Mouse (Mus musculus): ENCODE results near the gene Tgif1. TPM values are rescaled to one million over a fixed set of nuclear protein-coding genes. Genes with fewer than 3 reads are reported as not detected.
"Not testable (repeated sequence)": the region's sequence is repeated elsewhere in the genome, so short reads cannot be mapped to it uniquely, and the experiment has no call there.

The Tgif1 gene
- total RNA-seq, 2 experiments from 2014 or later = 79.0 to 81.1 TPM

DNA sequence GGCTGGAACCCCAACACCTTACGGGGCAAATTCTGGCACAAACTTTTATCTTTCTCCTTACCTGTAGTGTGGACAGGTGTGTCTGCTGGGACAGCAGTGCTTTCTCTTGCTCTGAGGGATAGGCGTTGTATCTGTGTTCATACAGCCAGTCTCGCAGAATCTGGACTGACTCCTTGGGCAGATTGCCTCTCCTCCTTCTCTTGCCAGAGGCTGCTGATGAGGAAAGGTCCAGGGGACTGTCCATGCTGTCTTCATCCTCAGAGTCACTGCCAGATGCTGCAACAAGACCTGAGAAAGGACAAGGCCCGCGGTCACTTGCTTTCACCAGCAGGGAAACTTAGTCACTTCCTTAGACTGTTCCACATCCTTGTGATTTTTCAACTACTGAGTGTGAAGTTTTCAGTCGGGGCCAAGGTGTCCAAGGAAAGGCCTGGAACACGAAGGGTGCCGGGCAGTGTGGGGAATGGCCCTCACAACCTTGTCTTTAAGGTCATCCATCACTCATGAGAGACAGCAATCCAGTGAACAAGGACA, 7.2 kb downstream of the Tgif1 start:
- DNase-seq (ENCODE audit: low spot score in 2 of 2) = no peak

DNA sequence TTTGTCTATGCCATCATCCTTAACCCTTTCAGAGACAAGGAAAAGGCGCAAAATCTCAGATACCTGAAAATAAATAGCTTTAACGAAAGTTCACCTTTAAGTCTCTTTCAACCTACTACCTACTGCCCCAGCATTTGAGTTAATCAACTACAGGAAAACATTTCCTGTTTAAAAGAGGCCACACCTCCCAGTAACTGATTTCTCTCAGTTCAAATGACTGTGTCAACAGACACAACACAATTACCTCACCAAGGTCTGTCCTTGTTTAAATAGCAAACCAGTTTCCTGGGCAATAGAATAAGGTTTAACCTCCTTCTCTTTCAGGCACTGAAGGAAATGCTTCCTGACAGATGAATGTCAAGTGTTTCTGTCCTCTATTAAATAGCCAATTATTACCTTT, 7.8 kb downstream of the Tgif1 start:
- DNase-seq (ENCODE audit: low spot score in 2 of 2) = no peak

DNA sequence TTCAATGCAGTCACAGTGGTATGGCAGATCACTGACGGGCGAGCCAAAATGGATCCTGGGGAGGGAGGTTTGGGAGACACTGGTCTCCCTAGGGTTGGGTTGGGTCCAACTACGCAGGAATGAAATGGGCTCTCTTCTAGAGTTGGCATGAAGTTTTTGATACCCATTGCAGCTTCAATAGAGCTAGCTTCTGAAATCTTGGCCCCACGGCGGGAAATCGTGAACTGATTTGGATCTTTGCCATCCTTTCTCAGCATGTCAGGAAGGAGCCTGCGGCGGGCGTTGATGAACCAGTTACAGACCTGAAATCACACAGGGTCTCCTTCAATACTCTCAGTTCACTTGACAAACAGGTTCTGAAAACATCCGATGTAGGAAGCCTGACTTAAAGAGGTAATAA, 8.4 kb downstream of the Tgif1 start:
- no peak for DNase-seq (ENCODE audit: low spot score in 2 of 2)

DNA sequence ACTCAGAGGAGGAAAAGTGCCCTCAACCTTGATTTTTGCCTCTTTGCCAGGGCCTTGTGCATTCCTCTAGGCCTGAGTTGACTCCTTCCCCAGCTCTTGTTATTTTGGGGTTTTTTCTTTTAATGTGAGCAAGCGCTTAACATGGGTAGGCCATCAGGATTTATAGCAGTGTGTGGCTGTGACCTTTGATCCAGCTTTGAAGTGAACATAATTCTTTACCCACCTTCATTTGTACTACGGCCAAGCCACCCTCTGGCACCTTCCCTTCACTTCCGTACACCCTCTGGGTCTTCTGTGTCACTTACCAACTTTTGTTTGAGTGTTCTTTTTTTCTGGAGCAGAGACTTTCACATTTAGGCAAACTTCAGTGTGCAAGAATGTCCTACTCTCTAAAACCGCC, 10.1 kb downstream of the Tgif1 start:
- DNase-seq (ENCODE audit: low spot score in 2 of 2) = no peak

- no peak for DNase-seq (ENCODE audit: low spot score in 2 of 2)
Observed at GRCm38 (mm10) chr17:70838533-70838932, 14.8 kb downstream of the Tgif1 start.

DNA sequence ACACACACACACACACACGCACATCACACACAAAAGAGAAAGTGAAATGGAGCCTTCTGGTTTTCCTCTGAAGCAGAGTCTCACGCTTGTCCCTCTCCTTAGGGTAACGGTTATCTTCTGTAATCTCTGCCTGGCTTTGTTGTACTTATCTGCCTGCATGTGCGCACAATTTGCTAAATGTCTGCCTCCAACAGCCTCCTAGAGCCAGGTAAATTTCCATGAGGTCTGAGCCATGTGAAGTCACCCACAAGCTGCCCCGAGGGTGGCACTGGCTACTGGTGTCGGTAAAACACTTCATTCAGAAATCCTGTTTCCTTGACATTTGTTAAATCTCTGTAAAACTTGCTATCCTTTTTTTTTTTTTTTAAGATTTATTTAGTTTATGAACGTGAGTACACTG, 15.3 kb downstream of the Tgif1 start:
- DNase-seq (ENCODE audit: low spot score in 2 of 2) = no peak

GRCm38 (mm10) chr17:70837474-70837873, 15.9 kb downstream of the Tgif1 start:
- DNase-seq (ENCODE audit: low spot score in 2 of 2) = not testable (repeated sequence)

DNA sequence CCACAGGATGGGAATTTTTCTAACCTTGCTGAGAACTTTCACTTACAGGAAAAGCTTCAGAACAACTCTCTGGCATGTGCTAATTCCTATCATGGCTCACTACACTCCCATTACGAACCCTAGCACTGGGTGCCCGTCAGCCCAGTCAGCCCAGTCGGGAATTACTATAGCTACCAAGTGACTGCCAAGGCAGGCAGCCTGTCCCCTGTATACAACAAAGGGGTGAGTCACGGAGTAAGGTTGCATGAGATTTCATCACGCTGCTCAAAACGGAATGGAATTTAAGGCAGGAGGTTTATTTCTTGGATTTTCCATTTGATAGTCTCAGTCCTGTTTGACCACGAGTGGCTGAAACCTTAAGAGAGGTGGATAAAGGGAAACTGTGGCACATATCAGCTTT, 16.5 kb downstream of the Tgif1 start:
- DNase-seq (ENCODE audit: low spot score in 2 of 2) = no peak

- DNase-seq (ENCODE audit: low spot score in 2 of 2) = no peak
Observed at GRCm38 (mm10) chr17:70835071-70835790, 18.1 kb downstream of the Tgif1 start.

- DNase-seq (ENCODE audit: low spot score in 2 of 2) = peak in 1 of 2 experiments; percentile 20
Observed at GRCm38 (mm10) chr17:70834430-70834965, 18.8 kb downstream of the Tgif1 start.

DNA sequence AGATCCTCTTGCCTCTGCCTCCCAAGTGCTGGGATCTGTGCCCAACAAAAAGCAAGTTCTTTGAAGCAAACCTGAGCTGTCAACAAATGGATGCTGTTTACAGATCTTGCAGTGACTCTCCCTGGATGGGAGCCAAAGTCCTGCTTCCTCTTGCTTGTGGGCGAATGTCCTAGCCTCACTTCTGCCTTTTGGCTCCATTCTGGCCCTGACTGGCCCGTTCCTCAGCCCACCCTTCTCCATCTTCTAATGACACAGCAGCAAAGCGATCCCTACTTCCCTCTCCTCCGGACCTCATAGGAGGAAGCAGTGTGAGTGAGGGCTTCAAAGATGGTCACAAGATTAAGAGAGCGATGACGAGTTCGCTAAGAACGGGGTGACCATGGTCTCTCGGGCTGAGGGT, 20.8 kb downstream of the Tgif1 start:
- DNase-seq (ENCODE audit: low spot score in 2 of 2) = no peak

GRCm38 (mm10) chr17:70831591-70831990, 21.8 kb downstream of the Tgif1 start:
- DNase-seq (ENCODE audit: low spot score in 2 of 2) = no peak

GRCm38 (mm10) chr17:70829943-70830715, 23.2 kb downstream of the Tgif1 start:
- DNase-seq (ENCODE audit: low spot score in 2 of 2) = no peak

DNA sequence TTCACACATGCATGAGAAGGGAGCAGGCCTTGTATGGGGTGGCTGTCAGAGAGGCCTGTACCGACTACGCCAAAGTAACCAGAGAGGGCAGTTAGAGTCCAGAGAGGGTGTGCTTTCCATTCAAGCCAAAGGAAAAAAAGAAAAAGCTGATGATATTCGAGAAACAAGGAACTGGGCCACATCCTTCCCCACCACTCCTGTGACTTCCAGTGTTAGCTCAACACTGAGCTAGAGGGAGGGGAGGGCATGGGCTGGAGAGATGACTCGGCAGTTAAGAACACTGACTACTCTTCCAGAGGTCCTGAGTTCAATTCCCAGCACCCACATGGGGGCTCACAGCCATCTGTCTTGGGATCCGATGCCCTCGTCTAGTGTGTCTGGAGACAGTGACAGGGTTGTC, 24.1 kb downstream of the Tgif1 start:
- DNase-seq (ENCODE audit: low spot score in 2 of 2) = no peak

- no peak for DNase-seq (ENCODE audit: low spot score in 2 of 2)
Observed at GRCm38 (mm10) chr17:70828569-70828968, 24.8 kb downstream of the Tgif1 start.

DNA sequence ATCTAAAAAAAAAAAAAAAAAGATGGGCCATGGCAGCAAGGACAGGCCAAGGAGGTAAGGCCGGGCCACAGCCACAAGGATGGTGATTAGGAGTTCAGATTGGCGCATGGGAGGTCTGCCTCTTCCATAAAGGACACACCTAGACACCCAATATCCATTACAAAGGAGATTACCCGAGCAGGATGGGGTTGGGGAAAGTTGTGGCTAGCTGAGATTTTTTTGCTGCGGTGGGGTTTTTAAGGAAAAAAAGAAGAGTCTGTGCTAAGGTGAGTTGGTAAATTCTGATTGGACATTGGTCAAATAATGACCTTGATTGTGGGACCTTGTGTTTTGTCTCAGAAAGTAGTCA, 25.2 kb downstream of the Tgif1 start:
- DNase-seq (ENCODE audit: low spot score in 2 of 2) = no peak

DNA sequence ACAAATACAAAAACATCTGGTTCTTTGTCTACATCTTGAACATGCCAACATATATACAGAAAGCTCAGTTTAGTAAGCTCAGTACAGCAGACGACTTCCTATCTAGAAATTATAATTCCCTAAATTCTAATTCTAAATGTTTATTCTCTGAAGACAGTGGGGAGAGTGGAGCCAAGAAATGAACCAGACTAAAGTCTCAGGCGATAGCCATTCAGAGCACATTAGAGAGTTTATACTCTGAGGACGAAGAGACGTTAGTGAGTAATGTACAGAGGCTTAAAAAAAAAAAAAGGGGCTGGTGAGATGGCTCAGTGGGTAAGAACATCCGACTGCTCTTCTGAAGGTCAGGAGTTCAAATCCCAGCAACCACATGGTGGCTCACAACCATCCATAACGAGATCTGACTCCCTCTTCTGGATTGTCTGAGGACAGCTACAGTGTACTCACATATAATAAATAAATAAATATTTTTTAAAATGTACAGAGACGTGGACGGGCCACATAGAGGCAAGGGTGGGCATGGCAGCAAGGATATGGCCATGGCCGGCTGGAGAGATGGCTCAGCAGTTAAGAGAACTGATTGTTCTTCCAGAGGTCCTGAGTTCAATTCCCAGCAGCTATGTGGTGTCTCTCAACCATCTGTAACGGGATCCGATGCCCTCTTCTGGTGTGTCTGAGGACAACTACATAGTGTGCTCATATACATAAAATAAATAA, 25.7 kb downstream of the Tgif1 start:
- not testable (repeated sequence) for DNase-seq (ENCODE audit: low spot score in 2 of 2)

GRCm38 (mm10) chr17:70826227-70826626, 27.1 kb downstream of the Tgif1 start:
- DNase-seq (ENCODE audit: low spot score in 2 of 2) = no peak

DNA sequence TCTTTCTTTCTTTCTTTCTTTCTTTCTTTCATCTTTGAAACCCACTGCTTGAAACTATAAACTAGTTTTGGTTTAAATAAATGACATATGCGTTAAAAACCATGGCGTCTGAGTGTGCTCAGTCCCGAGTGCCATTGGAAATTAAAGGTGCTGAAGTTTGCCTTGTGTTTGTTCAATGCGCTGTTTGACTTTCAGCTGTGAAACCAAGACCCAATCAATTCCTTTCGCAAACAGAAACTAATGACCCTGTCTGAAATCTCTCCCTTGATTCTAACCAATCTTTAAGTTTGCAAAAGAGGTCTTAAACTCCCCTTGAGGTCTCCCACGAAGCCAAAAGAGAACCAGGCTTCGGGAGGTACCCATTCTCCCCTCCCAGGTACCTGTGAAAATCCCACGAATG, 30.3 kb downstream of the Tgif1 start:
- no peak for DNase-seq (ENCODE audit: low spot score in 2 of 2)

DNA sequence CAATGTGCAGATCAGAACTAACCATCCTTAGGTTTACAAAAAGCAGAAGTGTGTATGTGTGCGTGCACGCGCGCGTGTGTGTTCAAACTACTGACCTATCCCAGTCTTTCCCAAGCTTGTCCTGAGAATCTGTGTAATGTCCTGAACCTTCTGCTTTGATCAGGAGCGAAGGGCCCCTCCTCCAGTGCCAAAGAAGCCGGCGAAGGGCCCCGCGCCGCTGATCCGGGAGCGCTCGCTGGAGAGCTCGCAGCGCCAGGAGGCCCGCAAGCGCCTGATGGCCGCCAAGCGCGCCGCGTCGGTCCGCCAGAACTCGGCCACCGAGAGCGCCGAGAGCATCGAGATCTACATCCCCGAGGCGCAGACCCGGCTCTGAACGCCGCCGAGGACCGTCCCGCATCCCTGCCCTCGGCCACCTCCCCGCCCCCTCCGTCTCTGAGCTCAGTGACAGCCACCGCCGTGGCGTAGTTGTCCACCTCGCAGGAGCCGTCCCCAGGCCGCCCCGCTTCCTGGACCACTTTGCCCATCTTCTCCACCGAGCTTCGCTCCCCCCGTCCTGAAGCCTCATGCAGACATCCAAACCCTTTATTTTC, 35.4 kb downstream of the Tgif1 start:
- no peak for DNase-seq (ENCODE audit: low spot score in 2 of 2)

DNA sequence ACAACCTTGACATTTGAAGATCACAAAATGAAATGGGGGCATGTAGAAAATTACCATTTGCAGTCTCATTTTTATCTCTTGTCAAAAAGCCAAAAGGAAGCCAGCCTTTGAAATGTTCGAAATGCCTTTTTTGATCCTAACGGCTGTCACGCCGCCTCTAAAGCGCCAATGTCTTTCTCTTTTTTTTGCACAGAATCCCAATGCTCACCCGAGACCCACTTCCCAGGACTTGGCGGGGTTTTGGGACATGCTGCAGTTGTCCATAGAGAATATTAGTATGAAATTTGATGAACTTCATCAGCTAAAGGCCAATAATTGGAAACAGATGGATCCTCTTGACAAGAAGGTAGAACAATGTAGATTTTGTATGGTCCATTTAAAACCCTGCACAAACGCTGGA, 38.3 kb downstream of the Tgif1 start:
- no peak for DNase-seq (ENCODE audit: low spot score in 2 of 2)
